Mouse (Mus musculus): ENCODE measurements around the gene Cpm. TPM values are rescaled to one million over a fixed set of nuclear protein-coding genes. Genes with fewer than 3 reads are reported as not detected.
"Not testable (repeated sequence)": the region's sequence is repeated elsewhere in the genome, so short reads cannot be mapped to it uniquely, and the experiment has no call there.

Gene Cpm
- total and polyA plus RNA-seq, 2 experiments: 0.80 to 1.4 TPM

DNA sequence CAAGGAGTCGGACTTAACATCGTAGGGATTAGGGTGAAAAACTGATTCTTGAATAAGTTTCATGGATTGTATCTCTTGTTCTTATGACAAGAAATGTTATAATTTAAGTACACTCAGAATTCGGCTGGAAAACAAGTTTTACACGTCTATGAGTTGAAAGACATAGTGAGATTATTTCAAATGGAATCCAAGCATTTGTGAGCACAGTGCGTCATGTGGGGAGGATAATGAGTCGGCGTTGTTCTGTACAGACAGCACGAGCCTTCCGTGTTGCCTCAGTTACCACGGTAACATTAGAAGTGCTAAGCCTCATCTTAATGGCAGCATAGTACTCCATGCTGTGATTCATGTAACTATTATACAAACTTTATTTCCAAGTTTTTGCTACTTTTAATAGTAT is 42.0 kb upstream of the Cpm start:
- no peak overlapping the region for H3K4me3 ChIP-seq (ENCODE audit: insufficient read depth, low read depth, low read length)
- no peak overlapping the region for H3K9ac ChIP-seq (ENCODE audit: low read depth, low read length)
- H3K27ac ChIP-seq (replicated peaks; ENCODE audit: insufficient read depth, low read depth, low read length): no peak overlapping the region
- TF ChIP-seq CTCF (IDR thresholded peaks at IDR 0.05; ENCODE audit: low read depth, low read length): no peak
- TF ChIP-seq POLR2A (IDR thresholded peaks at IDR 0.05; ENCODE audit: extremely low read depth, insufficient read depth, low read length): no peak
- no peaks in the 10 kb centered on the region for H3K27me3 ChIP-seq (ENCODE audit: control insufficient read depth, insufficient read depth, low read length)
- 95% methylated on average over 10 of the region's 10 CpGs for WGBS
- H3K36me3 ChIP-seq (ENCODE audit: control insufficient read depth, insufficient read depth, low read length): no peaks in the 10 kb centered on the region
- no peak for DNase-seq (ENCODE audit: extremely low read depth, low read depth, low spot score)
- no peaks in the 10 kb centered on the region for H3K79me2 ChIP-seq (ENCODE audit: control insufficient read depth, insufficient read depth, low read length)
- peaks cover 1% of the 10 kb centered on the region; the same call in 1 of the 2 replicates for H3K4me1 ChIP-seq (ENCODE audit: control insufficient read depth, insufficient read depth, low read length)

GRCm38 (mm10) chr10:117588416-117589143 is 40.7 kb upstream of the Cpm start:
- not testable (repeated sequence) for H3K4me3 ChIP-seq (ENCODE audit: insufficient read depth, low read depth, low read length); H3K27me3 ChIP-seq (ENCODE audit: control insufficient read depth, insufficient read depth, low read length); H3K79me2 ChIP-seq (ENCODE audit: control insufficient read depth, insufficient read depth, low read length); H3K9ac ChIP-seq (ENCODE audit: low read depth, low read length); DNase-seq (ENCODE audit: extremely low read depth, low read depth, low spot score); H3K4me1 ChIP-seq (ENCODE audit: control insufficient read depth, insufficient read depth, low read length); H3K27ac ChIP-seq (replicated peaks; ENCODE audit: insufficient read depth, low read depth, low read length); H3K36me3 ChIP-seq (ENCODE audit: control insufficient read depth, insufficient read depth, low read length)
- WGBS: 85% methylated on average over 11 of the region's 11 CpGs

GRCm38 (mm10) chr10:117589144-117589940 is 40.0 kb upstream of the Cpm start:
- TF ChIP-seq POLR2A (IDR thresholded peaks at IDR 0.05; ENCODE audit: extremely low read depth, insufficient read depth, low read length) (no peak), CTCF (IDR thresholded peaks at IDR 0.05; ENCODE audit: low read depth, low read length) (no peak)
- no peaks in the 10 kb centered on the region for H3K79me2 ChIP-seq (ENCODE audit: control insufficient read depth, insufficient read depth, low read length)
- no peaks in the 10 kb centered on the region for H3K36me3 ChIP-seq (ENCODE audit: control insufficient read depth, insufficient read depth, low read length)
- no peak for DNase-seq (ENCODE audit: extremely low read depth, low read depth, low spot score)
- no peak overlapping the region for H3K27ac ChIP-seq (replicated peaks; ENCODE audit: insufficient read depth, low read depth, low read length)
- no peak overlapping the region for H3K9ac ChIP-seq (ENCODE audit: low read depth, low read length)
- no peaks in the 10 kb centered on the region for H3K27me3 ChIP-seq (ENCODE audit: control insufficient read depth, insufficient read depth, low read length)
- WGBS: 85% methylated on average over 8 of the region's 8 CpGs
- peaks cover 1% of the 10 kb centered on the region; the same call in 1 of the 2 replicates for H3K4me1 ChIP-seq (ENCODE audit: control insufficient read depth, insufficient read depth, low read length)
- no peak overlapping the region for H3K4me3 ChIP-seq (ENCODE audit: insufficient read depth, low read depth, low read length)

GRCm38 (mm10) chr10:117590331-117591301 is 38.7 kb upstream of the Cpm start:
- Histone ChIP-seq H3K4me1 (ENCODE audit: control insufficient read depth, insufficient read depth, low read length) (peaks cover 1% of the 10 kb centered on the region; the same call in 1 of the 2 replicates), H3K27me3 (ENCODE audit: control insufficient read depth, insufficient read depth, low read length) (no peaks in the 10 kb centered on the region), H3K4me3 (ENCODE audit: insufficient read depth, low read depth, low read length) (no peak overlapping the region), H3K79me2 (ENCODE audit: control insufficient read depth, insufficient read depth, low read length) (no peaks in the 10 kb centered on the region), H3K9ac (ENCODE audit: low read depth, low read length) (no peak overlapping the region), H3K36me3 (ENCODE audit: control insufficient read depth, insufficient read depth, low read length) (no peaks in the 10 kb centered on the region), H3K27ac (replicated peaks; ENCODE audit: insufficient read depth, low read depth, low read length) (no peak overlapping the region)
- WGBS: 82% methylated on average over 13 of the region's 13 CpGs
- TF ChIP-seq POLR2A (IDR thresholded peaks at IDR 0.05; ENCODE audit: extremely low read depth, insufficient read depth, low read length) (no peak), CTCF (IDR thresholded peaks at IDR 0.05; ENCODE audit: low read depth, low read length) (no peak)
- no peak for DNase-seq (ENCODE audit: extremely low read depth, low read depth, low spot score)

DNA sequence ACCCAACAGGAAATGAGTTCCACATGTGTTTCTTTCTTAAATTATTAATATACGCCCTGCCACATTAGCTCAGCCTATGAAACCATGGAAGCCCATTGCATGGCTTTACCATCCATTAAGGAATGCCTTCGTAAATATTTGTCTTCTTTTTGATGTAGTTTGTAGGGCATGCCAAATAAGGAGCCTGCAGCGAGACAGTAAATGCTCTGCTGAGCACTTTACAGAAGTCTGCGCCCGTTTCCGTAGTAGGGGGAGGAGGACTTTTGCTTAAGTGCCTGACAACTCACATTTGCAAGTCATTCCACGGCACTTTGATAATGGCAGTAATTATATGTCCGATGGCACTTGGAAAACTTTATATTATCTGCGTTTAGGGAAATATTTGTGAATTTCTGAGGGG is 37.5 kb upstream of the Cpm start:
- Histone ChIP-seq H3K4me3 (ENCODE audit: insufficient read depth, low read depth, low read length) (no peak overlapping the region), H3K9ac (ENCODE audit: low read depth, low read length) (no peak overlapping the region), H3K4me1 (ENCODE audit: control insufficient read depth, insufficient read depth, low read length) (no peaks in the 10 kb centered on the region), H3K27me3 (ENCODE audit: control insufficient read depth, insufficient read depth, low read length) (no peaks in the 10 kb centered on the region), H3K36me3 (ENCODE audit: control insufficient read depth, insufficient read depth, low read length) (no peaks in the 10 kb centered on the region), H3K79me2 (ENCODE audit: control insufficient read depth, insufficient read depth, low read length) (no peaks in the 10 kb centered on the region), H3K27ac (replicated peaks; ENCODE audit: insufficient read depth, low read depth, low read length) (no peak overlapping the region)
- TF ChIP-seq POLR2A (IDR thresholded peaks at IDR 0.05; ENCODE audit: extremely low read depth, insufficient read depth, low read length) (no peak), CTCF (IDR thresholded peaks at IDR 0.05; ENCODE audit: low read depth, low read length) (no peak)
- DNase-seq (ENCODE audit: extremely low read depth, low read depth, low spot score): no peak
- WGBS: 67% methylated on average over 9 of the region's 9 CpGs

Measured in liver, adult 2 months (tissue).